Mouse (Mus musculus): ENCODE measurements around the gene Eif4h.

- TF ChIP-seq MAFK (IDR thresholded peaks at IDR 0.05; ENCODE audit: insufficient read depth, low read depth, low read length) (no peak), ZC3H11A (IDR thresholded peaks at IDR 0.05; ENCODE audit: borderline replicate concordance, low read depth, low read length) (no peak)
Observed at GRCm38 (mm10) chr5:134589900-134590299, 49.4 kb downstream of the Eif4h start.
